Mouse (Mus musculus): ENCODE measurements at regions not wholly inside any gene's neighbourhood (a gene's known extent, or its start where the extent isn't known, plus 50 kb on each side); places are given as distances from the start of the nearest gene placed in this dataset.
"Not testable (repeated sequence)": the region's sequence is repeated elsewhere in the genome, so short reads cannot be mapped to it uniquely, and the experiment has no call there.

DNA sequence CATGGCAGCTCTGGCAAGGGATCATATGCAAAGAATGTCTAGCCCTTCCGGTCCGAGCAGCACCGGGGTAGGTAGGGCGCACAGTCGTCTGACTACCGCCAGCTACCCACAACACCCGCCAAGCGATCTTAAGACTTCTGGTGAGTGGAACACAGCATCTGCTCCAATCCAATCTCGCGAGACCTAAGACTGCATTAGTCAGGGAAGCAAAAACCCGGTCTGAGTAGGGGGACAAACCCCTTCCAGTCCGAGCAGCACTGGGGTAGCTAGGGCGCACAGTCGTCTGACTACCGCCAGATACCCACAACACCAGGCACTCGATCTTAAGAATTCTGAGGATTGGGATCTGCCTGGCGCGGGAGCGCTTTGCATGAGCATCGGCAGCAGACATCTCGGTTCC is 57.1 kb downstream of the Nap1l2 start:
- intact Hi-C loops (cut with DNase I); DNase-seq (ENCODE audit: low spot score in 2 of 2): not testable (repeated sequence)

- DNase-seq (ENCODE audit: low spot score in 2 of 2): peak in 1 of 2 experiments; percentile 45
- intact Hi-C loops (cut with DNase I): loop anchor here (1.0 kb wide), 1 partner anchor 150 kb away; no protein-coding TSS in a partner anchor
Observed at GRCm38 (mm10) chrX:103109181-103109580, 77.3 kb downstream of the Nap1l2 start.

- peak in 1 of 2 experiments; percentile 4 for DNase-seq (ENCODE audit: low spot score in 2 of 2)
- intact Hi-C loops (cut with DNase I): not testable (repeated sequence)
Observed at GRCm38 (mm10) chrX:103067730-103068621, 118.5 kb downstream of the Nap1l2 start.

DNA sequence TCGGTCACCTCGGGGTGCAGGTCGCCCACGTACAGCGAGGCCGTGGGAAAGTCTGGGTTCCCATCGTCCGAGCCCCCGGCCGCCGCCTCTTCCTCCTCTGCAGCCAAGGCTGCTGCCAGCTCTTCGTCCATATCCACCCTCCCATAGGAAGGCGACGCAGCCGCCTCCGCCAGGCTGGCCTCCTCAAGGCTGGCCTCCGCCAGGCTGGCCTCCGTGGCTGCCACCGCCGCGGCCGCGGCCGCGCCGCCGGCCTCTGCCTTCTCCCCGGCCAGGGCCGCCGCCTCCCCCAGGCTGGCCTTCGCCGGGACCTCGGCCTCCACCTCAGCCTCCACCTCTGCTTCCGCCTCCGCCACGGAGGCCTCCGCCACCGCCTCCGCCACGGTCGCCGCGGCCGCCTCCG is 119.3 kb downstream of the Nap1l2 start:
- intact Hi-C loops (cut with DNase I); DNase-seq (ENCODE audit: low spot score in 2 of 2): not testable (repeated sequence)

DNA sequence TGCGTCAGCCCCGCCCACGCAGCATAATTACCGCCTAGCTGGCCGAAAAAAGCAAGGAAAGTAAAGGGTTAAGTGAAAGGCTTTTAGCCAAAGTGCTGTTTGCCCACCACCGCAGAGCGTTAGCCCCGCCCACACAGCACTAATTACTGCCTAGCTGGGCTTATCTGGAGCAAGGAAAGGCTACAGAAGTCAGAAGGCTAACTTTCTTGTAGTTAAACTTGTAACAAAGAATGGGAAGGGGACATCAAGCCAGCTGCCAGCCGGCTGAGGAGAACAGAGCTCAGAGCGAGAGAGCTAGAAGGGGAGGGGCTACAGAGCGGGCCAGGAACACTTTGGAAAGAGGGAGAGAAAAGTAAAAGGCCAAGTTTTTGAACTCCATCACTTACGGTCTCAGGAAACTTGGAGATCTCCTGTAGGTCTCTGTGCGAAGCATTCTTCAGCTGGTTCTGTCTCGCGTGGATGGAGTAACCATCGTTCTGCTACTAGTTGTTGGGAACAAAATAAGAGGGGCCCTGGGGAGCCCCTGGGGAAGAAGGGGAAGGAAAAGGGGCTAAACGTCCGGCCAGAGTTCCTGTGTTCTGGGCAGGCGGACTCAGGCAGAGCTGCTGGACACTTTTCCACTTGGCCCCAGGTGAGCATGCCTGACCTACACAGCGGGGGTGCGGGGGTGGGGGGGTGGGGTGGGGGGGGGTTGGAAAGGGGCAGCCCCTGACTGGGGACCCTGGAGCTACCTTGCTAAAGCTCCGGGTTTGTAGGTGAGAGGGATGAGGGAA is 98.3 kb downstream of the 1700018G05Rik start:
- intact Hi-C loops (cut with DNase I): no loop called here
- no peak for DNase-seq (ENCODE audit: low spot score in 2 of 2)

- intact Hi-C loops (cut with DNase I): not testable (repeated sequence)
Observed at GRCm38 (mm10) chrX:103025495-103025894, 97.3 kb downstream of the 1700018G05Rik start.

GRCm38 (mm10) chrX:103013425-103014057 is 85.4 kb downstream of the 1700018G05Rik start:
- DNase-seq (ENCODE audit: low spot score in 2 of 2); intact Hi-C loops (cut with DNase I): not testable (repeated sequence)

More at GRCm38 (mm10) chrX:103025495-103025894, 97.3 kb downstream of the 1700018G05Rik start:
- DNase-seq (ENCODE audit: low spot score in 2 of 2): peak in 1 of 2 experiments; percentile 6

- peak in 1 of 2 experiments; percentile 4 for DNase-seq (ENCODE audit: low spot score in 2 of 2)
- intact Hi-C loops (cut with DNase I): not testable (repeated sequence)
Observed at GRCm38 (mm10) chrX:103012298-103013243, 84.4 kb downstream of the 1700018G05Rik start.

DNA sequence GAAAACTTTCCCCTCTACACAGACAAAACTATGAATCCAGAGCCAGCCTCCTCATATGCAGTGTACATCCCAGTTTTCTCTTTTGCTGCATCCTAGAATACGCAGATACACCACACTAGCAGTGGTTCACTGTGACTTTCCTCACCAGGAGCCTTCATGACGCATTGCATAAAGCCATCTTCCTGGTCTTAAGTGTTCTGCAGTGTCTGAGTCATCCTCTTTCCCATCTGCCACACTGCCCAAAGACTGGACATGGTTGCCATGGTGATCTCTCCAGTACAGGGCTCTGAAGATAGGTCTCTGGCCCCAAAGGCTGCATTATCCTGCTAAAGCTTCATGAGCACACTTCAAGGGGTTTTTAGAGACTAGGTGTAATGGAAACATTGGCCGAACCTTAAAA is 65.8 kb downstream of the 1700018G05Rik start:
- DNase-seq (ENCODE audit: low spot score in 2 of 2); intact Hi-C loops (cut with DNase I): not testable (repeated sequence)

Data from left cerebral cortex, postnatal 25 days (tissue).